Mouse (Mus musculus): ENCODE results near the gene Pheta1. TPM values are rescaled to one million over a fixed set of nuclear protein-coding genes. Genes with fewer than 3 reads are reported as not detected.
A peak's percentile ranks its signal among the peaks of the same experiment; 100 is the strongest.

Gene Pheta1
- polyA plus RNA-seq, 1 experiment from 2014 or later, result 3.7 TPM

DNA sequence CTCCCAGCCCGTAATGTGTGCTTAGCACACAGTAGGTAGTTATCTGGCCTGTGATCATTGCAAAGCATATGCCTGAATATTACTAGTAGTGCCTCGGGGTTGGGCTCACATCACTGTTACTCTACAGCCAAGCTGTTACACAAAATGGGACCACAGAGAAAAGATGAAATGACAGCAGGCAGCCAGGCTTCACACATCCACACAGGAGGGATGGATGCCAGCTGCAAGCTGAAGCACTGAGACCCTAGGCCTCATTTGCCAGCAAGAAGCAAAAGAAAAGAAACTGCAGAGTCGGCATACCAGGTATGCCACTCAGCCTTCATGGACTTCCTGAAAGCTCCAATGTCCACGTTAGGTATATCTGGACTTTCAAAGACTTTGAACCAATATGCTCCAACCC, 20.9 kb upstream of the Pheta1 start:
- no peak for ATAC-seq (ENCODE audit: low read depth)
- 82% methylated on average over 4 of the region's 4 CpGs for WGBS (ENCODE audit: insufficient replicate concordance)

DNA sequence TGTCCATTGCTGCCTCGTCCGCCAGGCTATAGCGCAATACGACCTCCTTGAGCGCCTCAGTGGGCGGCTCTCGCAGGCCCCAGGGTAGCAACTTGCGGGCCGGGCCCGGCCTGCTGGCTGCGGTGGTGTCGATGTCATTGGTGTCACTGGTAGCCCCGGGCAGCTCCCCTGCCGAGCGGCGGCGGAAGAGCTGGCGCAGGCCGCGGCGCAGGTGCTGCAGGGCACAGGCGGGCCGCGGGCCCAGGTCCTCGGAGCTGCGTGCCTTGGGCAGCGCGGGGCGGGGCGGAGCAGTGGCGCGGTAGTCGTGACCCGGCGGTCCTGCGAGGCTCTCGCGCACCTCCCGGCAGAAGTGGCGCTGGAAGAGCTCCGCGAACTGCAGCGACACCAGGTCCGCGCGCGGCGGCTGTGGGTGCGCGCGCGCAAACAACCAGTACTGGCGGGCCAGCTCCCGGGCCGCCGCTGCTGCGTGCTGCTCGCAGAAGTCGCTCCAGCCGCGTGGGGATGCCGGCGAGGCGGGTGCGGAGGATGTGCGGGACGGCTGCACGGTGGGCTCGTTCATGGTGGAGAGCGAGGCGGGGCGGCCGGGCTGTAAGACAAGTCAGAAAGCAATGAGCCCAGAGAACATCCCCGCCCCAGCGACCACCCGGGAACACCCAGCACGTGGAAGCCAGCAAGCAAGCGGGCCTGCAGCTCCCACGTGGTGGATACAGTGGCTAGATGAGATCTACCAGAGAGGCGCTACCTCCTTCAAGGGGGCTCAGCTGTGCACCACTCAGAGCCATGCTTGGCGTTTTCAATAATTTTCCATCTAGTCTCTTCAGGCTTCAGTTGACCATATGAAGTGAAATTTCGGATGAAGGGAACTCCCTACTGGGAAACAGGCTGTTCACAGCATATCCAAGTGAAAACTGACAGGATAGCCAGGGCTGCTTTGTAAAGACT, 20.0 kb upstream of the Pheta1 start:
- 77% methylated on average over 82 of the region's 82 CpGs for WGBS (ENCODE audit: insufficient replicate concordance)
- ATAC-seq (ENCODE audit: low read depth), result no peak
- DNase-seq, result no peak

More for the DNA sequence above, 20.9 kb upstream of the Pheta1 start:
- Histone ChIP-seq H3K9me3 (replicated peaks) (no peaks in the 10 kb centered on the region), H3K4me2 (no peak overlapping the region), H3K27ac (no peak overlapping the region), H3K36me3 (peaks cover 67% of the 10 kb centered on the region), H3K4me3 (replicated peaks) (no peak overlapping the region), H3K27me3 (no peaks in the 10 kb centered on the region), H3K4me1 (replicated peaks) (peaks cover 54% of the 10 kb centered on the region), H3K9ac (no peak overlapping the region)
- DNase-seq, result no peak

DNA sequence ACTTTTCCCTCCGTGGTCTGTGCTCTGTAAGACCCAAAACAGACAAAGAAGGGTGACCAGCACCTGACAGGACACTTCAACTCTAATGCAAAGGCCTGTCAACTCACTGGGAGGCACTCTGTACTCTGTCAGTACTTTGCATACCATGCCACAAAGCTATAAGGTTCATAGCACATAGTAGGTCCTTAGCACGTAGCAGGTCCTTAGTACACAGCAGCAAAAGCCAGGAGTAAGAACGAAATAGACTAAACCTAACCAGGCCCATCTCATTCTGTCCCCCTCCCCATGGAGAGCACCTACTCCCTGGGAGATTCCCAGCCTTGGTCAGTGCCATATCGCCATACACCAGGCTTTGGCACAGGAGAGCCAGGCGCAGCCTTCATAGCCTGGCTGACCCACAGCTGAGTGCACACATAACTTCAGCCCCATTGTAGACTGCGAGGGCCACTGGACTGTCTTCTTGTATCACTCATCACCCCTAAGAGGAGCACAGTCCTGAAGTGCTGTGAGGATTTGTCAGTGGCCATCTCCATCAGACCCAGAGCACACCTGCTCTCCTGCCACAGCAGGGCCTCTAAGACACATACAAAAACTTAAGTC, 17.7 kb upstream of the Pheta1 start:
- Histone ChIP-seq H3K9me3 (replicated peaks) (no peaks in the 10 kb centered on the region), H3K27me3 (no peaks in the 10 kb centered on the region), H3K27ac (no peak overlapping the region), H3K4me3 (replicated peaks) (no peak overlapping the region), H3K4me1 (replicated peaks) (peaks cover 61% of the 10 kb centered on the region), H3K9ac (no peak overlapping the region), H3K36me3 (peaks cover 36% of the 10 kb centered on the region), H3K4me2 (no peak overlapping the region)
- DNase-seq, result no peak
- ATAC-seq (ENCODE audit: low read depth), result no peak
- WGBS (ENCODE audit: insufficient replicate concordance), result 78% methylated on average over 6 of the region's 6 CpGs

More for the DNA sequence above, 20.0 kb upstream of the Pheta1 start:
- Histone ChIP-seq H3K36me3 (peaks cover 58% of the 10 kb centered on the region), H3K9ac (no peak overlapping the region), H3K4me3 (replicated peaks) (peak overlapping the region; percentile 31; the same call in 1 of the 2 replicates), H3K4me2 (peak overlapping the region; percentile 38), H3K4me1 (replicated peaks) (peaks cover 54% of the 10 kb centered on the region), H3K27ac (no peak overlapping the region), H3K9me3 (replicated peaks) (no peaks in the 10 kb centered on the region), H3K27me3 (no peaks in the 10 kb centered on the region)

DNA sequence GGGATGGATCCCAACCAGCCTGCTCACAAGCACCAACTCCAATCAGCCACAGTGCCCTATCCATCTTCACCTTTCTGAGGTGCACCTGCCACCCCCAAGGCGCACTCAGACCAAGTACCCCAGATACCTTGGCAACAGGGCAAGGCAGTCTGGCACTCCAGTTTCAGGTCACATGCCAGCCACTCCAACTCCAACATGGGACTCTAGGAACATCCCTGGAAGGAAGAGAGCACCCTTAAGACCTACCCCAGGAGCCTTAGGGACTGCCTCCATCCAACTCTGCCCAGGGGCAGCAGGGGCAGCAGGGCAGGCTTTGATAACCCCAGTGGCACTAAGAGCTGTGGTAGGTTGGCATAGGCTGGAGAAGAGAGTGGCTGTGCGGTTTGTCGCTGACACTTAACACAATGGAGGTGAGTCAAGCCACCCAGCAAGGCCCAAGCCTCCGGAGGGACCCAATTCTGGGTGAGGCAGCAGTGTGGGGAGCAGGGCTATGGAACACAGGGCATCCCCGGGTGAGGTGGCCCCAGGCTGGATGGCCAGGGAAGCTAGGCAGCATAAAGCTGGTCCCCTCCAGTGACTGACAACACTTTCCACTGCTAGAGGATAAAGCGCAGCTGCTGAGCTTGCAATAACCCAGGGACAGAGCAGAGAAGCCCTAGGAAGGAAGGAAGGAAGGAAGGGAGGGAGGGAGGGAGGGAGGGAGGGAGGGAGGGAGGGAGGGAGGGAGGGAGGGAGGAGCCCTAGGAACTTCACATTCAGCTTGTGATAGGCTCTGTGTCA, 16.2 kb upstream of the Pheta1 start:
- DNase-seq, result no peak

DNA sequence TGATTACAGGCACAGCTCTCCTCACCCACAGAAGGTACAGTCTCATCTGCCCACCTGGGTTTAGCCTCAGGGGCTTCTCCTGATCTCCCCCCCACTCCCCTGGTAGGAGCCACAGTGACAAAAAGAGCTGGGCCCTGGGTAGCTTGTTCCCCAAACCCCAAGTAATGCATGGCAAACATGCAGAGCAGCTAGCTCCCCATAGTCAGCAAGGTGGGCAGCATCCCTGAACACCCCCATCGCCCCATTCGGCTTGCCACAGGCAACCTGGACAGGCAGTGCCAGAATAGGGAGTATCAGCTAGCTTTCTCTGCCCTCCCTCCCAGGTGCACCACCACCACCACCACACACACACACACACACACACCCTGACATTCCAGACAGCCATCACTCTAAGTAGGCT, 15.6 kb upstream of the Pheta1 start:
- 0 out of 2 replicates have a peak overlapping the region, but pooled peaks have one; percentile 1 for H3K9ac ChIP-seq
- ATAC-seq (ENCODE audit: low read depth), result no peak
- H3K4me3 ChIP-seq (replicated peaks), result no peak overlapping the region
- no peak for DNase-seq
- peaks cover 4% of the 10 kb centered on the region for H3K27me3 ChIP-seq
- 94% methylated on average over 2 of the region's 2 CpGs for WGBS (ENCODE audit: insufficient replicate concordance)
- H3K4me1 ChIP-seq (replicated peaks), result peaks cover 81% of the 10 kb centered on the region
- peak overlapping the region; percentile 55 for H3K27ac ChIP-seq
- H3K9me3 ChIP-seq (replicated peaks), result no peaks in the 10 kb centered on the region
- peak overlapping the region; percentile 98 for H3K4me2 ChIP-seq
- peaks cover 16% of the 10 kb centered on the region for H3K36me3 ChIP-seq

More for the DNA sequence above, 16.2 kb upstream of the Pheta1 start:
- H3K9me3 ChIP-seq (replicated peaks), result no peaks in the 10 kb centered on the region
- peaks cover 2% of the 10 kb centered on the region; the same call in 1 of the 2 replicates for H3K27me3 ChIP-seq
- ATAC-seq (ENCODE audit: low read depth), result no peak
- peak overlapping the region; percentile 43 for H3K27ac ChIP-seq
- no peak overlapping the region for H3K9ac ChIP-seq
- peaks cover 22% of the 10 kb centered on the region for H3K36me3 ChIP-seq
- no peak overlapping the region for H3K4me3 ChIP-seq (replicated peaks)
- 0 out of 2 replicates have a peak overlapping the region, but pooled peaks have one; percentile 98 for H3K4me2 ChIP-seq
- H3K4me1 ChIP-seq (replicated peaks), result peaks cover 75% of the 10 kb centered on the region
- WGBS (ENCODE audit: insufficient replicate concordance), result 77% methylated on average over 6 of the region's 6 CpGs

DNA sequence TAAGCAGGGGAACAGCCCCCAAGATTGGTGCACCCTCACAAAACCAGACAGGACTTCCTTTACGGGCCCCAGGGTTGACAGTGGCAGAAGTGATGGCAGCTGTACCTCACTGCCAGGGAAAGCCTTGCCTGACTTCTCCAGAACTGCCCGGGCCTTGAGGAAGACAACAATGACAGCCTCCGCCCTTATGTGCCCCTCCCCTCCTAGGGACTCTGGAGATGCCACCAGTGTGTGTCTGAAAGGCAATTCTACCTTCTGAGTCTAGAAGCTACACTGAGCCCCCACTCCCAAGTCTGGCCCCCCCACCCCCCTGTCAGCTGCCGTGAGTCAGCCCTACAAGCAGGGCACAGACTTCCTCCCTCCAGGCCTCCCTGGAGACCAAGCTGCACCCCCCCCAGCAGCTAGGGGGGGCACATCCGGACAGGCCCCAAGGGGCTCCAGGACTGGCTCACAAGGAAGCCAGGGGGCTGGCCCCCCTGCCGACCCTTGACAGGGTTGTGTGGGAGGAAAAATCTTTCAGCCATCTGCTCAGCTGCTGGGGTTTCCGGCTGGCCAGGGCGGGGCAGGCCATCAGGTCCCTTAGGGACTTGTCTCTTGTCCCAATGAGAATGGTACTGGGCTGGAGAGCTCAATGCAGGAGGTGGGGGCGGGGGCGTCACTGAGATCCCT, 15.1 kb upstream of the Pheta1 start:
- 23% methylated on average over 10 of the region's 10 CpGs for WGBS (ENCODE audit: insufficient replicate concordance)
- no peak for DNase-seq
- Histone ChIP-seq H3K27ac (peak overlapping the region; percentile 90), H3K36me3 (peaks cover 10% of the 10 kb centered on the region), H3K4me1 (replicated peaks) (peaks cover 82% of the 10 kb centered on the region), H3K4me2 (peak overlapping the region; percentile 98), H3K9ac (0 out of 2 replicates have a peak overlapping the region, but pooled peaks have one; percentile 89), H3K27me3 (peaks cover 10% of the 10 kb centered on the region), H3K9me3 (replicated peaks) (no peaks in the 10 kb centered on the region), H3K4me3 (replicated peaks) (peak overlapping the region; percentile 88)
- no peak for ATAC-seq (ENCODE audit: low read depth)

DNA sequence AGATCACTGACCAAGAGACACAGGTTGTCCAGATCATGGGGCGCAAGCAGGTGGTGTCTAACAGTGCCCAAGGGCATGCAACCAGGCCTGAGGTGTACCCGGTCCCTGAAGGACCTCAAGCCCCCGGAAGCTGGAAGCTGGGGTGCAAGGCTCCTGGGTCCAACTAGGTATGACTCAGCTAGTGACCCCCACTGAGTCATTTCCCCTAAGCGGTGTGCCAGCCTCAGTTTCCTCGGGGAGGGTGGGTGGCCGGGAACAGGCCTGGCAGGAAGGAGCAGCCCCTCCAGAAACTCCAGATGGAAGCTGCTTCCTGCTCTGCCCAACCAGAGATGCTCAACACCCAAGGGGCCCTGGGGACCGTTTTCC, 14.6 kb upstream of the Pheta1 start:
- Histone ChIP-seq H3K36me3 (peaks cover 5% of the 10 kb centered on the region), H3K27ac (peak overlapping the region; percentile 90), H3K4me3 (replicated peaks) (peak overlapping the region; percentile 88), H3K27me3 (peaks cover 14% of the 10 kb centered on the region), H3K9ac (peak overlapping the region; percentile 89; the same call in 1 of the 2 replicates), H3K4me1 (replicated peaks) (peaks cover 84% of the 10 kb centered on the region), H3K9me3 (replicated peaks) (no peaks in the 10 kb centered on the region), H3K4me2 (peak overlapping the region; percentile 98)
- WGBS (ENCODE audit: insufficient replicate concordance), result 33% methylated on average over 7 of the region's 7 CpGs
- no peak for DNase-seq
- no peak for ATAC-seq (ENCODE audit: low read depth)

DNA sequence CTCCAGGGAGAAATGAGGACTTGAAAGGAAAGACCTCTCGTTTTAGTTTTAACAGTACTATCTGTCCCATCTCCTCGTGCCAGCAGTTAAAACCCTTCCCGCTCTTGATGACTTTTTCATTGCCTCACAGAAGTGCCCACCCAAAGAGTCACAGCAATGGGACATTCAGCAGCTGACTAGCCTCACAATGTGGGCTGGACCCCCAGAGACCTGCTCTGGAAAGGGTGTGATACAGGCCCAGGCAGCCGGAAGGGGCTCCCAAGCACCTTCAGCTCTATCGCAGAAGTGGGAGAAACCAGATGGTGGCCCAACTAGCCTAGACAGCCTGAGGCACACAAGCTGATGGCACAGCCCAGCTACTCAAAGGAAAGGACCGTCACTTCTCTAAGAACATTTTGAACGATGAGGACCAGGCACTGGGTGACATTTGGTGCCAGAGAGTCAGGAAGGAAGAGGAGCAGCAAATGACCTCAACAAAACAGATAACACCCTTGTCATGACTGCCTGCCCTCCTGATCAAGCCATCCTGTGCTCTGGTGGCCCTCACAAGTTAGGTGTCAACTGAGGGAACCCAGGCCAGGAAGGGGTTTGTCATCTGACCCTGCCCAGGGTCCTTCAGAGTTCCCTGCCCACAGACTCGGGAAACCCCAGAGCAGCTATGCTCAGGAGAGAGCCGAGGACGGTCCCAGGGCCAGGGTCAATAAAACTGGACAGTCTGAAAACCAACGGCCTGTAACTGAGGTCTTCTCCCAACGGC, 13.6 kb upstream of the Pheta1 start:
- Histone ChIP-seq H3K4me2 (peak overlapping the region; percentile 98), H3K27ac (peak overlapping the region; percentile 90), H3K36me3 (0 out of 2 replicates have a peak, but pooled peaks cover 4% of the 10 kb centered on the region), H3K4me1 (replicated peaks) (peaks cover 82% of the 10 kb centered on the region), H3K27me3 (peaks cover 14% of the 10 kb centered on the region), H3K9ac (peak overlapping the region; percentile 89), H3K9me3 (replicated peaks) (no peaks in the 10 kb centered on the region), H3K4me3 (replicated peaks) (peak overlapping the region; percentile 88)
- DNase-seq (no peak), ATAC-seq (ENCODE audit: low read depth) (no peak)
- WGBS (ENCODE audit: insufficient replicate concordance), result 10% methylated on average over 12 of the region's 12 CpGs

DNA sequence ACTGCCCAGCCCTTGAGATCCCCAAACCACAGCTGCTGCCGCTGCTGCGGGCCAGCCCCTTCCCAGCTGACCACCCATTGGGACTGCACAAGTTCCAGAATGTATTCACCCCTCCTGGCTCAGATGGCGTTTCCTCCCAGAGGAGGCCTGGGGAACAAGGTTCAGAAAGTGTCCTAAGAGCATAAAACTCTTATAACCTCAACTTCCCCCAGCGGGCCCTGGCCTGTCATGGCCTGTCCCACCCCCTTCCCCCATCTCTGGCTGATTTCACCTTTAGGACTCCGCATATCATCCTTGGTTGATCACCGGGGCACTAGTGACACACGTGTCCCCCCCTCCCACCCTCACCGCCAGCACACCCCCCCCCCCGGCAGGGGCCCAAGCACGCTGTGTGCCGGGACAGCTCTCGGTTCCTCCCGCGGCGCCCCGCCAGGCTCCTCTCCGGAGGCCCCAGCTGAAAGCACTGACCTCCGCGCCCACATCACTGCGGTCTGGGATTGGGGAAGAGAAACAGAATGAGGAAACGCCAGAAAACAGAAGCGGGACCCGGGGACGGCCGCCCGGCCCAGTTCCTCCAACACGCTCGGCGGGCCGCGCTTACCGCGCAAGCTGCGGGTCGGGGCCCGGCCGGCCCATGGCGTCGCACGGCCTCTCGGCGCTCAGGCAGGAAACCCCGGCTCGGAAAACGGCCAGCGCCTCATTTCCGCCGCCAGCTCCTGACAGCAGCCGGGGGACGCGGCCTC, 12.7 kb upstream of the Pheta1 start:
- peak overlapping the region; percentile 88 for H3K4me3 ChIP-seq (replicated peaks)
- peaks cover 79% of the 10 kb centered on the region for H3K4me1 ChIP-seq (replicated peaks)
- peak overlapping the region; percentile 90 for H3K27ac ChIP-seq
- no peaks in the 10 kb centered on the region for H3K9me3 ChIP-seq (replicated peaks)
- ATAC-seq (ENCODE audit: low read depth) (peak; percentile 13), DNase-seq (no peak)
- H3K27me3 ChIP-seq, result peaks cover 14% of the 10 kb centered on the region
- H3K36me3 ChIP-seq, result 0 out of 2 replicates have a peak, but pooled peaks cover 4% of the 10 kb centered on the region
- under 1% methylated on average over 39 of the region's 51 CpGs for WGBS (ENCODE audit: insufficient replicate concordance)
- H3K9ac ChIP-seq, result peak overlapping the region; percentile 89
- peak overlapping the region; percentile 98 for H3K4me2 ChIP-seq
